In the genomic region with DNA sequence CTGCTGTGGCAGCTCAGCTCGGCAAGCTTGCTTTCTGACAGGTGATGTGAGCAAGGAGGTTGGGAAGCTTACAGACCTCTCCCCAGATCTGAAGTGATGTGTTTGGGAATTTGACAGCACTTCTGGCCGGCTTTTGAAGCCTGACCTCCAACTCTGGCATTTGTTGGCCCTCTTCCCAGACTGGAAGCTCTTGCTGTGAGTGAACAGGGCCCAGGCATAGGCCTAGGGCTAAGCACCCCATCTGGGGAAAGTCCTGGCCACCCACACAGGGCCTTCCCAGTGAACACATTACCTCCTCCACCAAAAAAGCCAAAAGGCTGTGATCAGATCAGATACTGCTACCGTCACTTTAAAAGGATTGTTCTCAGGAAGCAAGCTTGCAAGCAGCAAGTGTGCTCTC, we compare ENCODE assay signal across 8 mouse cellular contexts. TPM values are rescaled to one million over a fixed set of nuclear protein-coding genes. Genes with fewer than 3 reads are reported as not detected.
DNase-seq lines count a peak whose midpoint lies in the region; ATAC-seq and TF ChIP-seq lines count a peak whose summit lies in the region.

No protein-coding gene starts in this region.

- H3K79me2 ChIP-seq in liver, adult 2 months (ENCODE audit: control insufficient read depth, insufficient read depth, low read length), result no peaks in the 10 kb centered on the region

- H3K4me3 ChIP-seq in liver, adult 2 months (ENCODE audit: insufficient read depth, low read depth, low read length), result no peak overlapping the region
- H3K4me3 ChIP-seq in liver, embryonic 11.5 days (ENCODE audit: low read depth, low read length), result no peak overlapping the region
- H3K4me3 ChIP-seq in heart, embryonic 15.5 days, result no peak overlapping the region
- H3K4me3 ChIP-seq in lung, embryonic 15.5 days, result no peak overlapping the region

- WGBS in liver, adult 2 months, result 10% methylated on average over 3 of the region's 3 CpGs
- WGBS in liver, embryonic 11.5 days, result 37% methylated on average over 3 of the region's 3 CpGs
- 8% methylated on average over 3 of the region's 3 CpGs for WGBS in heart, embryonic 15.5 days
- 11% methylated on average over 3 of the region's 3 CpGs for WGBS in lung, embryonic 15.5 days

- no peaks in the 10 kb centered on the region for H3K27me3 ChIP-seq in liver, adult 2 months (ENCODE audit: control insufficient read depth, insufficient read depth, low read length)
- 0 out of 2 replicates have a peak, but pooled peaks cover 2% of the 10 kb centered on the region for H3K27me3 ChIP-seq in liver, embryonic 11.5 days (replicated peaks; ENCODE audit: control insufficient read depth, insufficient read depth, low read length)
- H3K27me3 ChIP-seq in heart, embryonic 15.5 days, result no peaks in the 10 kb centered on the region
- 0 out of 2 replicates have a peak, but pooled peaks cover 13% of the 10 kb centered on the region for H3K27me3 ChIP-seq in lung, embryonic 15.5 days

- no peak for ATAC-seq in liver, embryonic 11.5 days (replicated peaks; ENCODE audit: low FRiP score)
- ATAC-seq in heart, embryonic 15.5 days (replicated peaks; ENCODE audit: insufficient number of reproducible peaks, insufficient read depth, low FRiP score, low read depth), result peak; percentile 70
- ATAC-seq in lung, embryonic 15.5 days (ENCODE audit: borderline replicate concordance, extremely low read depth, low FRiP score, low TSS enrichment), result peak; percentile 87
- ATAC-seq in erythroid progenitor cell, adult 5-6 weeks (replicated peaks; ENCODE audit: low FRiP score, poor library complexity, severe bottlenecking), result no peak

- TF ChIP-seq POLR2A in liver, adult 2 months (IDR thresholded peaks at IDR 0.05; ENCODE audit: extremely low read depth, insufficient read depth, low read length), result no peak
- no peak for TF ChIP-seq POLR2A in brain, embryonic 14.5 days (IDR thresholded peaks at IDR 0.05; ENCODE audit: borderline replicate concordance, extremely low read depth, insufficient read depth, insufficient read length, poor library complexity, severe bottlenecking)

- H3K36me3 ChIP-seq in liver, adult 2 months (ENCODE audit: control insufficient read depth, insufficient read depth, low read length), result peaks cover 8% of the 10 kb centered on the region
- no peaks in the 10 kb centered on the region for H3K36me3 ChIP-seq in liver, embryonic 11.5 days (ENCODE audit: control insufficient read depth, insufficient read depth, low read length)
- H3K36me3 ChIP-seq in heart, embryonic 15.5 days, result no peaks in the 10 kb centered on the region
- no peaks in the 10 kb centered on the region for H3K36me3 ChIP-seq in lung, embryonic 15.5 days

- TF ChIP-seq CTCF in liver, adult 2 months (IDR thresholded peaks at IDR 0.05; ENCODE audit: low read depth, low read length), result no peak
- TF ChIP-seq CTCF in brain, embryonic 14.5 days (IDR thresholded peaks at IDR 0.05; ENCODE audit: borderline replicate concordance, extremely low read depth, insufficient read depth, insufficient read length), result no peak

- 0 out of 2 replicates have a peak overlapping the region, but pooled peaks have one; percentile 5 for H3K9ac ChIP-seq in liver, adult 2 months (ENCODE audit: low read depth, low read length)
- no peak overlapping the region for H3K9ac ChIP-seq in liver, embryonic 11.5 days (ENCODE audit: low read depth, low read length)
- H3K9ac ChIP-seq in heart, embryonic 15.5 days, result no peak overlapping the region
- H3K9ac ChIP-seq in lung, embryonic 15.5 days, result no peak overlapping the region

- no peaks in the 10 kb centered on the region for H3K9me3 ChIP-seq in liver, embryonic 11.5 days (ENCODE audit: control insufficient read depth, low read length)
- no peaks in the 10 kb centered on the region for H3K9me3 ChIP-seq in heart, embryonic 15.5 days (replicated peaks)
- H3K9me3 ChIP-seq in lung, embryonic 15.5 days, result no peaks in the 10 kb centered on the region

- peak; percentile 91 for DNase-seq in liver, adult 2 months (ENCODE audit: extremely low read depth, low read depth, low spot score)
- DNase-seq in liver, embryonic 11.5 days (ENCODE audit: low spot score), result no peak
- DNase-seq in brain, embryonic 14.5 days (ENCODE audit: low read depth), result peak; percentile 78
- no peak for DNase-seq in thymus, postnatal 36 days
- DNase-seq in T-cell, adult 2 months (ENCODE audit: low spot score), result no peak

- H3K4me1 ChIP-seq in liver, adult 2 months (ENCODE audit: control insufficient read depth, insufficient read depth, low read length), result peaks cover 6% of the 10 kb centered on the region
- H3K4me1 ChIP-seq in liver, embryonic 11.5 days (replicated peaks; ENCODE audit: control insufficient read depth, insufficient read depth, low read length), result no peaks in the 10 kb centered on the region; the same call in 1 of the 2 replicates
- H3K4me1 ChIP-seq in heart, embryonic 15.5 days (replicated peaks), result peaks cover 32% of the 10 kb centered on the region
- H3K4me1 ChIP-seq in lung, embryonic 15.5 days, result peaks cover 26% of the 10 kb centered on the region

- H3K27ac ChIP-seq in liver, adult 2 months (replicated peaks; ENCODE audit: insufficient read depth, low read depth, low read length), result peak overlapping the region; percentile 17; the same call in 1 of the 2 replicates
- H3K27ac ChIP-seq in liver, embryonic 11.5 days (ENCODE audit: low read depth, low read length), result no peak overlapping the region
- peak overlapping the region; percentile 83 for H3K27ac ChIP-seq in heart, embryonic 15.5 days
- H3K27ac ChIP-seq in lung, embryonic 15.5 days, result peak overlapping the region; percentile 88

- H3K4me2 ChIP-seq in liver, embryonic 11.5 days, result no peak overlapping the region
- H3K4me2 ChIP-seq in heart, embryonic 15.5 days, result no peak overlapping the region
- no peak overlapping the region for H3K4me2 ChIP-seq in lung, embryonic 15.5 days

RNA-seq across cellular contexts. Expression of gene Golt1a, which starts 7.1 kb away (rescaled TPM):
- total RNA-seq in liver, adult 2 months (2014; rRNA removed), result 11.4 and 13.0 TPM in 2 replicates
- polyA plus RNA-seq in liver, adult 2 months (2012; rRNA removed), result 16.1 and 21.2 TPM in 2 replicates
- 2.0 and 2.5 TPM in 2 replicates for polyA plus RNA-seq in liver, embryonic 11.5 days (2014; fragmentation: Nextera tagmentation; extraction: Ambion mirVana)
- polyA plus RNA-seq in brain, embryonic 14.5 days (2012; rRNA removed), result 0.04 TPM in 1 of 2 replicates, not detected in the other
- polyA plus RNA-seq in heart, embryonic 15.5 days (2015; fragmentation: Nextera tagmentation; extraction: Ambion mirVana), result 0.42 TPM in 1 of 2 replicates, not detected in the other
- 0.16 TPM in 1 of 2 replicates, not detected in the other for polyA plus RNA-seq in lung, embryonic 15.5 days (2015; fragmentation: Nextera tagmentation; extraction: Ambion mirVana)
- total RNA-seq in erythroid progenitor cell, adult 5-6 weeks (2015; ENCODE audit: low replicate concordance), result not detected in 2 replicates
- not detected in 2 replicates for total RNA-seq in erythroid progenitor cell, adult 5-6 weeks (2017; ENCODE audit: low replicate concordance)

RNA-seq across cellular contexts. Expression of gene Kiss1, which starts 19.1 kb away (rescaled TPM):
- not detected in 2 replicates for total RNA-seq in liver, adult 2 months (2014; rRNA removed)
- polyA plus RNA-seq in liver, adult 2 months (2012; rRNA removed), result not detected in 2 replicates
- polyA plus RNA-seq in liver, embryonic 11.5 days (2014; fragmentation: Nextera tagmentation; extraction: Ambion mirVana), result not detected in 2 replicates
- not detected in 2 replicates for polyA plus RNA-seq in brain, embryonic 14.5 days (2012; rRNA removed)
- 0.62 TPM in 1 of 2 replicates, not detected in the other for polyA plus RNA-seq in heart, embryonic 15.5 days (2015; fragmentation: Nextera tagmentation; extraction: Ambion mirVana)
- polyA plus RNA-seq in lung, embryonic 15.5 days (2015; fragmentation: Nextera tagmentation; extraction: Ambion mirVana), result 7.7 and 8.3 TPM in 2 replicates
- total RNA-seq in erythroid progenitor cell, adult 5-6 weeks (2015; ENCODE audit: low replicate concordance), result not detected in 2 replicates
- not detected in 2 replicates for total RNA-seq in erythroid progenitor cell, adult 5-6 weeks (2017; ENCODE audit: low replicate concordance)

RNA-seq across cellular contexts. Expression of gene Ren1, which starts 47.8 kb away (rescaled TPM):
- total RNA-seq in liver, adult 2 months (2014; rRNA removed), result not detected in 2 replicates
- polyA plus RNA-seq in liver, adult 2 months (2012; rRNA removed), result 0.18 and 7.6 TPM in 2 replicates
- 0.30 and 0.40 TPM in 2 replicates for polyA plus RNA-seq in liver, embryonic 11.5 days (2014; fragmentation: Nextera tagmentation; extraction: Ambion mirVana)
- polyA plus RNA-seq in brain, embryonic 14.5 days (2012; rRNA removed), result 1.7 and 4.5 TPM in 2 replicates
- 0.30 and 2.2 TPM in 2 replicates for polyA plus RNA-seq in heart, embryonic 15.5 days (2015; fragmentation: Nextera tagmentation; extraction: Ambion mirVana)
- 1.5 TPM in 2 replicates for polyA plus RNA-seq in lung, embryonic 15.5 days (2015; fragmentation: Nextera tagmentation; extraction: Ambion mirVana)
- not detected in 2 replicates for total RNA-seq in erythroid progenitor cell, adult 5-6 weeks (2015; ENCODE audit: low replicate concordance)
- not detected in 2 replicates for total RNA-seq in erythroid progenitor cell, adult 5-6 weeks (2017; ENCODE audit: low replicate concordance)

Comparison
In these comparisons a context has a peak if more than half of its experiments do, and no peak if none do; other contexts are left out.
1. DNase-seq: peak in liver, adult 2 months (single experiment) and brain, embryonic 14.5 days (single experiment); none in liver, embryonic 11.5 days (single experiment), thymus, postnatal 36 days (0 of 2) and T-cell, adult 2 months (single experiment).
2. ATAC-seq: peak in heart, embryonic 15.5 days (single experiment) and lung, embryonic 15.5 days (single experiment); none in liver, embryonic 11.5 days (single experiment) and erythroid progenitor cell, adult 5-6 weeks (single experiment).